Comparison of ENCODE assay signal across 19 mouse cellular contexts in the genomic region with DNA sequence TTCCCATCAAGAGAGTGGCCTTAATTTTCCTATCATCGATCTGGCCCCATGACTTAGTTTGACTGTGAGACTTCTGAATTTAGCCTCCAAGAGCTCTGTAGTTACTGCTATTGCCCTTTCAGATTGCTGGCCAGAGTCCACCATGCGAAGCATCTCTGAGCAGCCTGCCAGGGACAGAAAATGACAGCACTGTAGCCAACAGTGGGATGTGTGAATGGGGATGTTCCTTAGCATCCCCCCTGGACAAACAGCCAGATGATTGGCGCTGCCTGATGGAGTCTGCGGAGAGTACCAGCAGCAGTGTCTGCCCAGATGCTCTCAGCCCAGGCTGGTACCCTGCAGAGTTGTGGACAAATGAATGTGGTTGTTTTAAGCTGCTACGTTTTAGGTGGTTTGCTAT.
DNase-seq lines count a peak whose midpoint lies in the region; TF ChIP-seq lines count a peak whose summit lies in the region.
"Had no signal": no experiment of that assay in that cellular context is flagged by ENCODE, and none has a peak within 500 bp of the region (broad histone marks: within the 10 kb centered on the region; RNA-seq: fewer than 3 reads in every experiment).

No protein-coding gene starts in this region.

- no peak for TF ChIP-seq CTCF in gastrocnemius, adult 2 months (IDR thresholded peaks at IDR 0.05)

- WGBS in heart, embryonic 10.5 days: 76% methylated on average over 5 of the region's 5 CpGs

- peak; percentile 63 for DNase-seq in heart, embryonic 10.5 days (ENCODE audit: low spot score)
- DNase-seq in heart, postnatal 10 days: no peak
- peak; percentile 40 for DNase-seq in lung, postnatal 10 days
- DNase-seq in lung, adult 18-20 months: no peak
- peak; percentile 63 for DNase-seq in cerebellum, adult 9-10 months
- no peak for DNase-seq in gastrocnemius, adult 2 months
- DNase-seq in kidney, postnatal 36 days: no peak
- DNase-seq: adrenal gland, postnatal 14 days; gastrocnemius, postnatal 36 days; kidney, adult 11 months; lung, adult 2 months; midbrain, embryonic 14.5 days; right cerebral cortex, postnatal 25 days had no signal

- H3K27ac ChIP-seq in heart, embryonic 10.5 days: no peak overlapping the region
- H3K27ac ChIP-seq in gastrocnemius, adult 2 months: no peak overlapping the region
- H3K27ac ChIP-seq: embryonic facial prominence, embryonic 15.5 days; forebrain, embryonic 15.5 days; hindbrain, embryonic 10.5 days; kidney, postnatal 0 days; limb, embryonic 13.5 days; liver, embryonic 12.5 days had no signal

- intact Hi-C loops in heart, postnatal 10 days (cut with DNase I): no loop called here
- intact Hi-C loops in gastrocnemius, adult 2 months (cut with DNase I): no loop called here

- no peak overlapping the region for H3K4me3 ChIP-seq in heart, embryonic 10.5 days
- no peak overlapping the region for H3K4me3 ChIP-seq in gastrocnemius, adult 2 months
- H3K4me3 ChIP-seq: embryonic facial prominence, embryonic 15.5 days; forebrain, embryonic 15.5 days; hindbrain, embryonic 10.5 days; limb, embryonic 13.5 days; liver, embryonic 12.5 days had no signal

- no peaks in the 10 kb centered on the region for H3K9me3 ChIP-seq in heart, embryonic 10.5 days
- H3K9me3 ChIP-seq: embryonic facial prominence, embryonic 15.5 days; forebrain, embryonic 15.5 days; liver, embryonic 12.5 days had no signal

- H3K27me3 ChIP-seq in heart, embryonic 10.5 days (ENCODE audit: insufficient read depth, poor library complexity, severe bottlenecking): peaks cover 12% of the 10 kb centered on the region
- H3K27me3 ChIP-seq: forebrain, embryonic 15.5 days had no signal

- no peaks in the 10 kb centered on the region for H3K4me1 ChIP-seq in heart, embryonic 10.5 days
- H3K4me1 ChIP-seq: liver, embryonic 12.5 days had no signal

- no peaks in the 10 kb centered on the region for H3K36me3 ChIP-seq in heart, embryonic 10.5 days
- H3K36me3 ChIP-seq: embryonic facial prominence, embryonic 15.5 days; forebrain, embryonic 15.5 days; hindbrain, embryonic 10.5 days; limb, embryonic 13.5 days; liver, embryonic 12.5 days had no signal

Comparison
In these comparisons a context has a peak if more than half of its experiments do, and no peak if none do; other contexts are left out.
1. DNase-seq: peak in heart, embryonic 10.5 days (single experiment), lung, postnatal 10 days (single experiment) and cerebellum, adult 9-10 months (single experiment); none in heart, postnatal 10 days (0 of 2), lung, adult 18-20 months (0 of 2), gastrocnemius, adult 2 months (single experiment) and kidney, postnatal 36 days (0 of 2).